ENCODE assay signal across 9 mouse cellular contexts in genomic region chr5:64648492-64648891, GRCm38 (mm10).
A peak's percentile ranks its signal among the peaks of the same experiment; 100 is the strongest.
DNase-seq lines count a peak whose midpoint lies in the region; ATAC-seq and TF ChIP-seq lines count a peak whose summit lies in the region.
"Had no signal": no experiment of that assay in that cellular context is flagged by ENCODE, and none has a peak within 500 bp of the region (broad histone marks: within the 10 kb centered on the region; RNA-seq: fewer than 3 reads in every experiment).

No protein-coding gene starts in this region.

- H3K4me2 ChIP-seq in embryonic facial prominence, embryonic 15.5 days (replicated peaks): no peak overlapping the region
- no peak overlapping the region for H3K4me2 ChIP-seq in hindbrain, embryonic 13.5 days
- H3K4me2 ChIP-seq in limb, embryonic 15.5 days: no peak overlapping the region

- H3K4me3 ChIP-seq in embryonic facial prominence, embryonic 15.5 days (replicated peaks): no peak overlapping the region
- H3K4me3 ChIP-seq in hindbrain, embryonic 13.5 days: no peak overlapping the region
- H3K4me3 ChIP-seq in limb, embryonic 15.5 days: no peak overlapping the region

- ATAC-seq in embryonic facial prominence, embryonic 15.5 days (ENCODE audit: insufficient number of reproducible peaks, low FRiP score, low TSS enrichment, low read depth): no peak
- no peak for ATAC-seq in hindbrain, embryonic 13.5 days (ENCODE audit: low FRiP score)
- ATAC-seq in limb, embryonic 15.5 days (ENCODE audit: insufficient number of reproducible peaks, low FRiP score, low TSS enrichment, low read depth): no peak
- no peak for ATAC-seq in frontal cortex, adult (ENCODE audit: low TSS enrichment)
- ATAC-seq in erythroblast, adult 5-6 weeks (replicated peaks; ENCODE audit: low FRiP score, poor library complexity, severe bottlenecking): no peak

- WGBS in embryonic facial prominence, embryonic 15.5 days: 28% methylated on average over 8 of the region's 8 CpGs
- WGBS in hindbrain, embryonic 13.5 days: 4% methylated on average over 8 of the region's 8 CpGs
- 27% methylated on average over 8 of the region's 8 CpGs for WGBS in limb, embryonic 15.5 days

- no peaks in the 10 kb centered on the region for H3K36me3 ChIP-seq in embryonic facial prominence, embryonic 15.5 days
- no peaks in the 10 kb centered on the region; the same call in 1 of the 2 replicates for H3K36me3 ChIP-seq in hindbrain, embryonic 13.5 days
- no peaks in the 10 kb centered on the region for H3K36me3 ChIP-seq in limb, embryonic 15.5 days

- H3K4me1 ChIP-seq in embryonic facial prominence, embryonic 15.5 days: peaks cover 15% of the 10 kb centered on the region
- peaks cover 14% of the 10 kb centered on the region for H3K4me1 ChIP-seq in hindbrain, embryonic 13.5 days (replicated peaks)
- peaks cover 18% of the 10 kb centered on the region for H3K4me1 ChIP-seq in limb, embryonic 15.5 days

- TF ChIP-seq POLR2A in brain, embryonic 14.5 days (IDR thresholded peaks at IDR 0.05; ENCODE audit: borderline replicate concordance, extremely low read depth, insufficient read depth, insufficient read length, poor library complexity, severe bottlenecking): no peak

- H3K27ac ChIP-seq in embryonic facial prominence, embryonic 15.5 days (replicated peaks): peak overlapping the region; percentile 55; the same call in 1 of the 2 replicates
- H3K27ac ChIP-seq in hindbrain, embryonic 13.5 days: peak overlapping the region; percentile 30
- H3K27ac ChIP-seq in limb, embryonic 15.5 days: peak overlapping the region; percentile 72
- H3K27ac ChIP-seq: macrophage had no signal

- no peaks in the 10 kb centered on the region for H3K27me3 ChIP-seq in embryonic facial prominence, embryonic 15.5 days
- no peaks in the 10 kb centered on the region for H3K27me3 ChIP-seq in hindbrain, embryonic 13.5 days
- H3K27me3 ChIP-seq in limb, embryonic 15.5 days: no peaks in the 10 kb centered on the region

- no peak for TF ChIP-seq CTCF in brain, embryonic 14.5 days (IDR thresholded peaks at IDR 0.05; ENCODE audit: borderline replicate concordance, extremely low read depth, insufficient read depth, insufficient read length)

- peak; percentile 57 for DNase-seq in brain, embryonic 14.5 days (ENCODE audit: low read depth)
- peak; percentile 58 for DNase-seq in neural tube, embryonic 10.5 days (ENCODE audit: extremely low spot score, low spot score)
- DNase-seq in right cerebral cortex, postnatal 36 days (ENCODE audit: low spot score in 2 of 2): no peak

- no peak overlapping the region for H3K9ac ChIP-seq in embryonic facial prominence, embryonic 15.5 days
- H3K9ac ChIP-seq in hindbrain, embryonic 13.5 days: no peak overlapping the region
- H3K9ac ChIP-seq in limb, embryonic 15.5 days: no peak overlapping the region

- no peaks in the 10 kb centered on the region for H3K9me3 ChIP-seq in embryonic facial prominence, embryonic 15.5 days (replicated peaks)
- no peaks in the 10 kb centered on the region for H3K9me3 ChIP-seq in hindbrain, embryonic 13.5 days
- H3K9me3 ChIP-seq in limb, embryonic 15.5 days: no peaks in the 10 kb centered on the region

Comparison
In these comparisons a context has a peak if more than half of its experiments do, and no peak if none do; other contexts are left out.
1. DNase-seq: peak in brain, embryonic 14.5 days (single experiment) and neural tube, embryonic 10.5 days (single experiment); none in right cerebral cortex, postnatal 36 days (0 of 2).
2. Peak in every context shown above with its lines, with median percentiles within 50 percentile points of each other: H3K27ac ChIP-seq.